Mouse (Mus musculus): ENCODE measurements around the gene Gm498. TPM values are rescaled to one million over a fixed set of nuclear protein-coding genes. Genes with fewer than 3 reads are reported as not detected.

The Gm498 gene
- total RNA-seq (2021) (not detected), polyA plus RNA-seq (2012; rRNA removed) (not detected in 2 replicates)
- long read RNA-seq = 0 reads

- DNase-seq = no peak
These were observed at the start of gene Gm498 for GRCm38 (mm10) chr7:143866538-143866937. Gene Gm498 (plus strand): TSS chr7:143866838.

GRCm38 (mm10) chr7:143819201-143819600 lies 47.4 kb upstream of the Gm498 start:
- no peak for DNase-seq

- DNase-seq = no peak
These were observed 45.4 kb upstream of the Gm498 start for GRCm38 (mm10) chr7:143821241-143821640.

GRCm38 (mm10) chr7:143822375-143823265 lies 44.0 kb upstream of the Gm498 start, which contains the start of the genes Nadsyn1 and Dhcr7:
Gene Nadsyn1 (minus strand): TSS chr7:143822849.
Gene Dhcr7 (plus strand): TSS chr7:143823145.
- peak; percentile 100 for DNase-seq

GRCm38 (mm10) chr7:143823266-143823605 lies 43.4 kb upstream of the Gm498 start:
- DNase-seq = no peak

- no peak for DNase-seq
These were observed 39.7 kb upstream of the Gm498 start for GRCm38 (mm10) chr7:143826985-143827384.

GRCm38 (mm10) chr7:143829504-143830331 lies 36.9 kb upstream of the Gm498 start:
- peak; percentile 96 for DNase-seq

GRCm38 (mm10) chr7:143830399-143830798 lies 36.2 kb upstream of the Gm498 start:
- no peak for DNase-seq

- peak; percentile 91 for DNase-seq
These were observed 34.4 kb upstream of the Gm498 start for GRCm38 (mm10) chr7:143832196-143832595.

- DNase-seq = peak; percentile 38
These were observed 34.0 kb upstream of the Gm498 start for GRCm38 (mm10) chr7:143832611-143833010.

- DNase-seq = peak; percentile 88
These were observed 33.0 kb upstream of the Gm498 start for GRCm38 (mm10) chr7:143833581-143834190.

- no peak for DNase-seq
These were observed 32.3 kb upstream of the Gm498 start for GRCm38 (mm10) chr7:143834316-143834715.

- DNase-seq = peak; percentile 71
These were observed 31.7 kb upstream of the Gm498 start for GRCm38 (mm10) chr7:143834972-143835371.

- peak; percentile 4 for DNase-seq
These were observed 28.8 kb upstream of the Gm498 start for GRCm38 (mm10) chr7:143837705-143838358.

- peak; percentile 1 for DNase-seq
These were observed 26.5 kb upstream of the Gm498 start for GRCm38 (mm10) chr7:143840121-143840520.

GRCm38 (mm10) chr7:143841301-143841700 lies 25.3 kb upstream of the Gm498 start:
- DNase-seq = peak; percentile 1

GRCm38 (mm10) chr7:143848127-143848767 lies 18.4 kb upstream of the Gm498 start:
- peak; percentile 1 for DNase-seq

- DNase-seq = no peak
These were observed 17.7 kb upstream of the Gm498 start for GRCm38 (mm10) chr7:143848768-143849482.

GRCm38 (mm10) chr7:143868874-143869273 lies 2.2 kb downstream of the Gm498 start:
- DNase-seq = no peak

GRCm38 (mm10) chr7:143883717-143884116 lies 17.1 kb downstream of the Gm498 start:
- DNase-seq = no peak
